Mouse (Mus musculus) cerebellum, postnatal 36 days (tissue): ENCODE results near the gene Slc24a4.

Experiments used
- DNase-seq, 2 experiments: peaks; one replicate each; pipeline ENCODE4 v3.0.0; 2021 to 2022; ENCODE audit warnings: mixed read lengths in 2 of 2

Gene Slc24a4

GRCm38 (mm10) chr12:102310261-102310660 is 181.7 kb downstream of the Slc24a4 start:
- no peak for DNase-seq

DNA sequence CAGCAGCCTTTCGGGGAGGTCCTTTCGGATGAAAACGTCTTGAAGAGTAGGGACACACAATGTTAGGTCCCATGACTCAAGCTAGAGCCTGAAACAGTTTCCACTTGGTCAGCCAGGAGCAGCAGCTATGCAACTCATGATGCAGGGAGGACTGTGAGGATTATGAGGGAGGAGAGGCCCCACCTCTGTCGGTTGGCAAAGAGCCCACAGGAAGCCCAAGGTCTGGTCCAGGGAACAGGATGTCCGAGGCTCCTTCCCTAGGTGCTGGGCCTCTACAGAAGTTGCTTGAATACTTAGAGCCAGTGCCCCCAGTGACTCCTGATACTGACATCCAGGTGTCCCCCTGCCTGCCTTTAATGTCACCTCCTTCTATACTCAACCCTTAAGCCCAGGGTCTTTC is 182.9 kb downstream of the Slc24a4 start:
- DNase-seq: no peak
